Mouse (Mus musculus) olfactory bulb, adult 2 months (tissue): ENCODE results near the gene Creb5. TPM values are rescaled to one million over a fixed set of nuclear protein-coding genes. Genes with fewer than 3 reads are reported as not detected.

ENCODE experiments used
- H3K27ac ChIP-seq: fragments of 200-500 bp; 2 replicates; pipeline ENCODE4 v1.5.1; 2012; ENCODE audit warnings: low read depth, low read length; ENCODE audit not compliant: insufficient read depth
- H3K4me1 ChIP-seq: fragments of 200-500 bp; 2 replicates; pipeline ENCODE4 v1.6.1; 2012; ENCODE audit warnings: low read length; ENCODE audit not compliant: control insufficient read depth, insufficient read depth
- H3K4me3 ChIP-seq: fragments of 200-500 bp; 2 replicates; pipeline ENCODE4 v1.5.1; 2012; ENCODE audit warnings: mild to moderate bottlenecking, low read depth, low read length, moderate library complexity; ENCODE audit not compliant: insufficient read depth
- CTCF ChIP-seq: fragments of 200-500 bp; IDR thresholded peaks from 2 replicates; pipeline ENCODE4 v1.5.1; 2012; ENCODE audit warnings: low read depth, mild to moderate bottlenecking, low read length, moderate library complexity; ENCODE audit not compliant: insufficient read depth
- POLR2A ChIP-seq: fragments of 200-500 bp; IDR thresholded peaks from 2 replicates; pipeline ENCODE4 v1.6.1; 2012; ENCODE audit warnings: mild to moderate bottlenecking, low read depth, low read length, moderate library complexity; ENCODE audit not compliant: insufficient read depth
- WGBS: fragments of 180-500 bp; shearing (Covaris S2); methylation state at CpG from one replicate; pipeline ENCODE4 v1.1.7; 2018; 5-methylcytosine and 5-hydroxymethylcytosine counted together
- polyA plus RNA-seq: library from polyadenylated mRNA; stranded (reverse); fragments of >200 nt; gene quantifications from 2 replicates; pipeline ENCODE4 v1.2.4, GENCODE M21; 2012; ENCODE audit warnings: low replicate concordance; ENCODE audit not compliant: missing spikeins, insufficient read depth, insufficient read length

The Creb5 gene
- polyA plus RNA-seq, 1 experiment = not detected

GRCm38 (mm10) chr6:53642826-53643356, 355.8 kb downstream of the Creb5 start:
- no peak overlapping the region for H3K4me3 ChIP-seq
- WGBS = 79% methylated on average over 7 of the region's 7 CpGs
- TF ChIP-seq CTCF = no peak
- no peak overlapping the region for H3K27ac ChIP-seq
- peaks cover 4% of the 10 kb centered on the region; the same call in 1 of the 2 replicates for H3K4me1 ChIP-seq

DNA sequence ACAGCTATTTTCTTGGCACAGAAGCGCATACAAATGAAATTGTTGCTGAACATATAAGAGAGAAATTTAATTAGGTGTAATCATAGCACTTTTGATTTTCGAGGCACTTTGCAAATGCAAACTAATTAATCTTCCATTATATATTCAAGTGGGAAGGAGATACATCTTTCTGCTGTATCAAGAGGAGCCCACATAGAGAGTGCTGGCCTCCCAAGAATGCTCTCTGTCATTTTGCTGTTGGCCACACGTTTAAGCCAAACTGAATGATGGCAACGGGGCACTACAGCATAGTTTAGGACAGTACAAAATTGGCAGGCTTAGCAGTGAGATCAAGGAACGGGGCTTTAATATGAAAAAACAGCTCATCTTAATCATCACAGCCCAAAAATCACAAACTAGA, 356.4 kb downstream of the Creb5 start:
- no peak overlapping the region for H3K27ac ChIP-seq
- WGBS = 44% methylated on average over 5 of the region's 5 CpGs
- TF ChIP-seq CTCF (no peak), POLR2A (no peak)
- peaks cover 4% of the 10 kb centered on the region; the same call in 1 of the 2 replicates for H3K4me1 ChIP-seq
- no peak overlapping the region for H3K4me3 ChIP-seq

DNA sequence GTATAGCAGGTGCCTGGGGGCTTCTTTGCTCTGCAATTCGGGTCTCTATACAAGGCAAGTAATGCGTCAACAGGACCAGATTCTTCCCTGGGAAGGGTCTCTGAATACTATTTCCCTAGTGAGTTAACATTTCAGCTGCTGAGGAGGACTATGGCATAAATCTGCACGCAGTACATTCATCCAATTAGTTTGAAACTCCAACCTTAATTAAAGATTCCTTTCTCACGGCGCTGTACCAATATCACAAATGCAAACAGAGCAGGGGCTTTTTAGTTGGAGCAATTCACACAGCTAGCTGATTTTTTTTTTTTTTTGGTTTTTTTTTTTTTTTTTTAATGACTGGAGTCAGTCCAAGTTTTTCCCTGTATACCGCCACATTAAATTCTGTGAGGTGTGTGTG, 357.0 kb downstream of the Creb5 start:
- TF ChIP-seq CTCF (no peak), POLR2A (no peak)
- WGBS = 36% methylated on average over 6 of the region's 6 CpGs
- no peak overlapping the region for H3K27ac ChIP-seq

GRCm38 (mm10) chr6:53644971-53645370, 357.9 kb downstream of the Creb5 start:
- 92% methylated on average over 7 of the region's 7 CpGs for WGBS
- H3K4me1 ChIP-seq = peaks cover 4% of the 10 kb centered on the region; the same call in 1 of the 2 replicates
- no peak overlapping the region for H3K4me3 ChIP-seq
- no peak overlapping the region for H3K27ac ChIP-seq
- no peak for TF ChIP-seq POLR2A
- no peak for TF ChIP-seq CTCF

More for the DNA sequence above, 357.0 kb downstream of the Creb5 start:
- Histone ChIP-seq H3K4me3 (no peak overlapping the region), H3K4me1 (peaks cover 4% of the 10 kb centered on the region; the same call in 1 of the 2 replicates)

DNA sequence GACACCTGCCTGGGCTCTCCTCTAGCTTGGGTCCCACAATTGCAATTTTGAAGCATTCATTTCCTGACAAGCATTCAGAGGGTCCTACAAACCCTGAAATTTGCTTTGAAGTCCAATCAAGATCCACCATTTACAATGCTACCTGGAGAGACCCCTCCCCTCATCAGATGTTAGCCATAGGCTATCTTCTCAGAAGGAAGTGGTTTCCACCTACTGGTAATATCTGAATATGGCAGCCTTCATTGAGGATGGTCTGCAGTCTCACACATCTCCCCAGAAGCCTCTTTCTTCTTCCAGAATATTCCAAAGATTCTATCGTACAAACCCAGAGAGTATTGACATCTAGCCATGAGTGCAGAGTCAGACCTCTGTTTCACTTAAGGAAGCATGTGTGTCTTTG, 362.7 kb downstream of the Creb5 start:
- 84% methylated on average over 1 of the region's 1 CpGs for WGBS
- H3K27ac ChIP-seq = no peak overlapping the region
- H3K4me3 ChIP-seq = no peak overlapping the region
- TF ChIP-seq CTCF (no peak), POLR2A (no peak)
- no peaks in the 10 kb centered on the region for H3K4me1 ChIP-seq

DNA sequence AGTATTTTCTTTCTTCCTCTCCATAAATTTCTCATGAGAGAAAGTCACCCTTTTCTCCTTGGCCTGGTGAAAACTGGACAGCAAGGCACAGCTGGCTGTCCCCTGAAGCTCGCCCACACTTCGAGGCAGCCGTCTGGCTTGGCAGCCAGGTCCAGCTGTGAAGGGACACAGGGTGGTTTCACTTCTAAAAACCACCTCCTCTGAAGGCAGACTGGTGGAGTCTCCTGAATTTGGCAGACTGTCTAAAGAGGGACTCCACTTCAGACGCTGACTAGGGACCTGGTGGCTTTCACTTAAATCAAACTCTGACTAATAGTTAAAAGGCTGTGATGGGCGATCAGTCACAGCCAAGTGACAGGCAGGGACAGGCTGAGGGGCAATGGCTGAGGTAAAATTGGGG, 365.6 kb downstream of the Creb5 start:
- Histone ChIP-seq H3K4me1 (no peaks in the 10 kb centered on the region), H3K27ac (no peak overlapping the region), H3K4me3 (no peak overlapping the region)
- TF ChIP-seq POLR2A (no peak), CTCF (no peak)
- 76% methylated on average over 5 of the region's 5 CpGs for WGBS

DNA sequence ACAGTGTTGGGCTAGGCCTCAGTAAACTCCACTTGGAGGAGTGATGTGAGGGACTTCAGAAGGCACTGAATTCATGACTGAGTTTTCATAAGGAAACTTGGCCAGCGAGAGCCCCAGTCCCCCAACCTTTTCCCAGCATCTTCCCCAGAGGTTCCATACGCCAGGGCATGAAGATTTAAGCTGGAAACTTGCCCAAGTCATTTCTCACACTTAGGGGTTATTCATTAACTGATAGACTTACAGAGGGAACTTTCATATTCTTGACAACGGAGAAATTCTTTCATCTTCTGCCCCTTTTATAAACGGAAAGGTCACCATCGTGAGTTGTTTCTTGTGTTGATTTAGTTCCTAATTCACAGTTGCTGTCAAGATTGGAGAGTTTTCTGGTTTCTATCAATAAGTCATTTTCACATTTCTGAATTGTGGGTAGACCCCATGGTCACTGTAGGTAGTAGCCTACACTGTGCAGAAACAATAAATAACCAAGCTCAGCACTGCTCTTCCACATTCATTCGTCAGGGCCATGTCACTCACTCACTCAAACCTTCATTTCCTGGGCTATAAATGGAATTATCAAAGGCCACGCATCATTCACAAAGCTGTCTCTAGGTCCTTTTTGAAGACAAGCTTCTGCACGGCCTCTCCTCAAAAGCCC, 366.8 kb downstream of the Creb5 start:
- TF ChIP-seq CTCF = no peak
- no peak for TF ChIP-seq POLR2A
- Histone ChIP-seq H3K4me3 (no peak overlapping the region), H3K4me1 (no peaks in the 10 kb centered on the region), H3K27ac (no peak overlapping the region)
- WGBS = 91% methylated on average over 8 of the region's 8 CpGs

GRCm38 (mm10) chr6:53654361-53654824, 367.3 kb downstream of the Creb5 start:
- WGBS = 82% methylated on average over 12 of the region's 12 CpGs
- no peak for TF ChIP-seq POLR2A
- TF ChIP-seq CTCF = no peak
- Histone ChIP-seq H3K4me3 (no peak overlapping the region), H3K4me1 (no peaks in the 10 kb centered on the region), H3K27ac (no peak overlapping the region)

DNA sequence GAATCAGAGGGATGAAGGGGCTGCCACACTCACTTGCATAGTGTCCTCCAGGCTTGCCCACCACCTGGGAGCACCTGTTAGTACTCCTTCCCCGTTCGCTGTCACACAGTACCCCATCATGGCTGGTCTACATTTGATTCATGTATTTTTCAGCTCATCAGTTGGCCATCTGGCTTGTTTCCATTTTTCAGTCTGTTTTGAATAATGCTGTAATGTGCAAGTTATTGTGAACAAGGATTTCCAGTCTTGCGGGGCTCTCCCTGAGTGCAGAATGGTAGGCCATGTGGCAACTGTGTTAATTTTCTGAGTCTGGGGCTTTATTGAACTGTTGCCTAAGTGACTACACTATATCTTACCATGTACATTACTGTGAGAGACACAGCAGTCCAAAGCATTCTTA, 369.4 kb downstream of the Creb5 start:
- no peak overlapping the region for H3K4me3 ChIP-seq
- TF ChIP-seq CTCF = no peak
- TF ChIP-seq POLR2A = no peak
- 91% methylated on average over 3 of the region's 3 CpGs for WGBS
- H3K4me1 ChIP-seq = no peaks in the 10 kb centered on the region
- no peak overlapping the region for H3K27ac ChIP-seq
